Mouse (Mus musculus) lung, adult 2 months (tissue): Measurements from ENCODE around the gene Lgmn.

ENCODE experiments used
- CTCF ChIP-seq: fragments of 200-500 bp; IDR thresholded peaks from 2 replicates; pipeline ENCODE4 v1.5.1; 2011; ENCODE audit warnings: mild to moderate bottlenecking, low read length, control low read depth; ENCODE audit not compliant: insufficient read depth
- POLR2A ChIP-seq: fragments of 200-500 bp; IDR thresholded peaks from 2 replicates; pipeline ENCODE4 v1.6.1; 2011; ENCODE audit warnings: low read depth, mild to moderate bottlenecking, control low read depth, low read length, borderline replicate concordance; ENCODE audit errors: extremely low read depth

GRCm38 (mm10) chr12:102395998-102396991 is 43.3 kb downstream of the Lgmn start:
- no peak for TF ChIP-seq CTCF
- TF ChIP-seq POLR2A = no peak
